In the genomic region with DNA sequence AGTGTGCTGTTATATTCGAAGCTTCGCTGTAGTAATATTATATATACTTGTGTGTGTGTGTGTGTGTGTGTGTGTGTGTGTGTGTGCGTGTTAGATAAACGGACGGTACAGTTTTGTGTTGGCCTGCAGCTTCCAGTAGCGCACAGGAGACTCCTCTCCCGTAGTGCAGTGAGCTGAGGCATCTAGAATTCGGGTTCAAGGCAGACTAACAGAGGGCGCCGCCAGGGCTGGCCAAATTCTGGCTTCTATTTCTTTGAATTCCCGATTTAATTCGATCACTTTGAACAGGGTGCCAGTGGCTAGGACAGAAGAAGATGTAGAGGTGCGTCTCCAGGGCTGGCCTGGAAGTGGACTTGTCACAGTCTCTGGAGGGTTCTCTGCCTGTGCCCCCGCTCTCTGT, we compare ENCODE assay signal across 9 mouse cellular contexts. TPM values are rescaled to one million over a fixed set of nuclear protein-coding genes. Genes with fewer than 3 reads are reported as not detected.
DNase-seq lines count a peak whose midpoint lies in the region; ATAC-seq and TF ChIP-seq lines count a peak whose summit lies in the region.
"Had no signal": no experiment of that assay in that cellular context is flagged by ENCODE, and none has a peak within 500 bp of the region (broad histone marks: within the 10 kb centered on the region; RNA-seq: fewer than 3 reads in every experiment).

No protein-coding gene starts in this region.

- no peaks in the 10 kb centered on the region for H3K36me3 ChIP-seq in kidney, adult 2 months (ENCODE audit: control insufficient read depth, insufficient read depth, low read length)
- no peaks in the 10 kb centered on the region for H3K36me3 ChIP-seq in forebrain, embryonic 12.5 days (replicated peaks)
- no peaks in the 10 kb centered on the region for H3K36me3 ChIP-seq in limb, embryonic 13.5 days
- no peaks in the 10 kb centered on the region for H3K36me3 ChIP-seq in neural tube, embryonic 13.5 days

- H3K27me3 ChIP-seq in kidney, adult 2 months (replicated peaks; ENCODE audit: control insufficient read depth, insufficient read depth, low read length): no peaks in the 10 kb centered on the region
- H3K27me3 ChIP-seq in forebrain, embryonic 12.5 days: peaks cover 72% of the 10 kb centered on the region
- H3K27me3 ChIP-seq in limb, embryonic 13.5 days: peaks cover 64% of the 10 kb centered on the region
- peaks cover 69% of the 10 kb centered on the region for H3K27me3 ChIP-seq in neural tube, embryonic 13.5 days
- H3K27me3 ChIP-seq: CH12.LX had no signal

- H3K4me3 ChIP-seq in kidney, adult 2 months (ENCODE audit: insufficient read depth, low read depth, low read length): 0 out of 2 replicates have a peak overlapping the region, but pooled peaks have one; percentile 79
- peak overlapping the region; percentile 60 for H3K4me3 ChIP-seq in forebrain, embryonic 12.5 days (replicated peaks)
- H3K4me3 ChIP-seq in limb, embryonic 13.5 days: peak overlapping the region; percentile 61
- peak overlapping the region; percentile 56 for H3K4me3 ChIP-seq in neural tube, embryonic 13.5 days

- TF ChIP-seq CTCF in kidney, adult 2 months (conservative IDR thresholded peaks at IDR 0.05; ENCODE audit: insufficient read depth, insufficient read length, low read depth, low read length): no peak

- no peak for TF ChIP-seq POLR2A in kidney, adult 2 months (IDR thresholded peaks at IDR 0.05; ENCODE audit: low read depth, low read length)

- no peak overlapping the region for H3K9ac ChIP-seq in forebrain, embryonic 12.5 days
- no peak overlapping the region for H3K9ac ChIP-seq in limb, embryonic 13.5 days
- no peak overlapping the region for H3K9ac ChIP-seq in neural tube, embryonic 13.5 days

- H3K4me1 ChIP-seq in kidney, adult 2 months (ENCODE audit: control insufficient read depth, insufficient read depth, low read length): peaks cover 22% of the 10 kb centered on the region
- H3K4me1 ChIP-seq in forebrain, embryonic 12.5 days: peaks cover 17% of the 10 kb centered on the region
- H3K4me1 ChIP-seq in limb, embryonic 13.5 days: peaks cover 16% of the 10 kb centered on the region
- H3K4me1 ChIP-seq in neural tube, embryonic 13.5 days (replicated peaks): peaks cover 20% of the 10 kb centered on the region

- no peak for DNase-seq in kidney, adult 2 months
- DNase-seq in kidney, adult 9 months: no peak
- DNase-seq in urinary bladder, postnatal 14 days (ENCODE audit: low spot score): no peak
- no peak for DNase-seq in ovary, adult 18-20 months (ENCODE audit: low spot score)
- DNase-seq in T-cell, adult 2 months (ENCODE audit: low spot score): no peak

- H3K9me3 ChIP-seq in forebrain, embryonic 12.5 days: no peaks in the 10 kb centered on the region
- H3K9me3 ChIP-seq in limb, embryonic 13.5 days: no peaks in the 10 kb centered on the region
- H3K9me3 ChIP-seq in neural tube, embryonic 13.5 days: no peaks in the 10 kb centered on the region

- 31% methylated on average over 14 of the region's 14 CpGs for WGBS in kidney, adult 2 months
- 14% methylated on average over 14 of the region's 14 CpGs for WGBS in forebrain, embryonic 12.5 days
- WGBS in limb, embryonic 13.5 days: 13% methylated on average over 14 of the region's 14 CpGs
- 13% methylated on average over 14 of the region's 14 CpGs for WGBS in neural tube, embryonic 13.5 days

- peak overlapping the region; percentile 100 for H3K4me2 ChIP-seq in forebrain, embryonic 12.5 days
- peak overlapping the region; percentile 100 for H3K4me2 ChIP-seq in limb, embryonic 13.5 days (replicated peaks)
- peak overlapping the region; percentile 100 for H3K4me2 ChIP-seq in neural tube, embryonic 13.5 days

- ATAC-seq in forebrain, embryonic 12.5 days (ENCODE audit: low FRiP score): no peak
- ATAC-seq in limb, embryonic 13.5 days (ENCODE audit: low FRiP score, low read depth): no peak
- ATAC-seq in neural tube, embryonic 13.5 days (ENCODE audit: low read depth): 0 out of 2 replicates have a peak, but pooled peaks have one; percentile 3

- H3K27ac ChIP-seq in kidney, adult 2 months (ENCODE audit: insufficient read depth, low read depth, low read length): no peak overlapping the region
- H3K27ac ChIP-seq in forebrain, embryonic 12.5 days: no peak overlapping the region
- H3K27ac ChIP-seq in limb, embryonic 13.5 days: no peak overlapping the region
- H3K27ac ChIP-seq in neural tube, embryonic 13.5 days (replicated peaks): no peak overlapping the region

RNA-seq across cellular contexts. Expression of a gene that starts 0.6 kb away (rescaled TPM):
- 76.9 and 81.3 TPM in 2 replicates for polyA plus RNA-seq in kidney, adult 2 months (2012; rRNA removed)
- polyA plus RNA-seq in forebrain, embryonic 12.5 days (2016; fragmentation: Nextera tagmentation; extraction: Ambion mirVana): 6.7 and 12.5 TPM in 2 replicates
- polyA plus RNA-seq in limb, embryonic 13.5 days (2015; fragmentation: Nextera tagmentation; extraction: Ambion mirVana): 80.7 and 92.7 TPM in 2 replicates
- polyA plus RNA-seq in neural tube, embryonic 13.5 days (2015; fragmentation: Nextera tagmentation; extraction: Ambion mirVana): 16.0 and 19.8 TPM in 2 replicates

RNA-seq across cellular contexts. Expression of a gene that starts 10.6 kb away (rescaled TPM):
- polyA plus RNA-seq in kidney, adult 2 months (2012; rRNA removed): not detected in 2 replicates
- not detected in 2 replicates for polyA plus RNA-seq in forebrain, embryonic 12.5 days (2016; fragmentation: Nextera tagmentation; extraction: Ambion mirVana)
- not detected in 2 replicates for polyA plus RNA-seq in limb, embryonic 13.5 days (2015; fragmentation: Nextera tagmentation; extraction: Ambion mirVana)
- polyA plus RNA-seq in neural tube, embryonic 13.5 days (2015; fragmentation: Nextera tagmentation; extraction: Ambion mirVana): not detected in 2 replicates

RNA-seq across cellular contexts. Expression of a gene that starts 28.3 kb away (rescaled TPM):
- 0.09 and 0.34 TPM in 2 replicates for polyA plus RNA-seq in kidney, adult 2 months (2012; rRNA removed)
- 3.2 and 3.7 TPM in 2 replicates for polyA plus RNA-seq in forebrain, embryonic 12.5 days (2016; fragmentation: Nextera tagmentation; extraction: Ambion mirVana)
- polyA plus RNA-seq in limb, embryonic 13.5 days (2015; fragmentation: Nextera tagmentation; extraction: Ambion mirVana): 37.2 and 42.0 TPM in 2 replicates
- polyA plus RNA-seq in neural tube, embryonic 13.5 days (2015; fragmentation: Nextera tagmentation; extraction: Ambion mirVana): 15.7 and 16.8 TPM in 2 replicates

RNA-seq across cellular contexts. Expression of a gene that starts 47.2 kb away (rescaled TPM):
- 1.0 and 1.3 TPM in 2 replicates for polyA plus RNA-seq in kidney, adult 2 months (2012; rRNA removed)
- 0.37 and 0.46 TPM in 2 replicates for polyA plus RNA-seq in forebrain, embryonic 12.5 days (2016; fragmentation: Nextera tagmentation; extraction: Ambion mirVana)
- polyA plus RNA-seq in limb, embryonic 13.5 days (2015; fragmentation: Nextera tagmentation; extraction: Ambion mirVana): 5.7 and 6.4 TPM in 2 replicates
- 2.5 and 3.3 TPM in 2 replicates for polyA plus RNA-seq in neural tube, embryonic 13.5 days (2015; fragmentation: Nextera tagmentation; extraction: Ambion mirVana)
